Mouse (Mus musculus) CD8-positive naive resting alpha-beta T cell, adult 2 months (primary cell): ENCODE measurements around the gene Limch1.

Source experiments
- DNase-seq, 2 experiments: peaks; one replicate each; pipeline ENCODE4 v3.0.0; 2022; ENCODE audit warnings: low read depth in 2 of 2, low spot score in 2 of 2

The Limch1 gene

GRCm38 (mm10) chr5:66745996-66746681 lies 512 bp downstream of the Limch1 start:
- DNase-seq: no peak

- DNase-seq: no peak
Observed at GRCm38 (mm10) chr5:66746761-66747160, 1.1 kb downstream of the Limch1 start.

- DNase-seq: no peak
Observed at GRCm38 (mm10) chr5:66747761-66748430, 2.3 kb downstream of the Limch1 start.

GRCm38 (mm10) chr5:66748448-66749115 lies 3.0 kb downstream of the Limch1 start:
- no peak for DNase-seq

- no peak for DNase-seq
Observed at GRCm38 (mm10) chr5:66750641-66751040, 5.0 kb downstream of the Limch1 start.

- no peak for DNase-seq
Observed at GRCm38 (mm10) chr5:66751332-66751980, 5.8 kb downstream of the Limch1 start.

- no peak for DNase-seq
Observed at GRCm38 (mm10) chr5:66753620-66754019, 8.0 kb downstream of the Limch1 start.

GRCm38 (mm10) chr5:66756821-66757705 lies 11.4 kb downstream of the Limch1 start:
- no peak for DNase-seq

- no peak for DNase-seq
Observed at GRCm38 (mm10) chr5:66757706-66758237, 12.1 kb downstream of the Limch1 start.

GRCm38 (mm10) chr5:66759354-66759753 lies 13.7 kb downstream of the Limch1 start:
- no peak for DNase-seq

- DNase-seq: no peak
Observed at GRCm38 (mm10) chr5:66760747-66761146, 15.1 kb downstream of the Limch1 start.

- no peak for DNase-seq
Observed at GRCm38 (mm10) chr5:66762006-66762405, 16.4 kb downstream of the Limch1 start.

GRCm38 (mm10) chr5:66764129-66764528 lies 18.5 kb downstream of the Limch1 start:
- DNase-seq: no peak

- no peak for DNase-seq
Observed at GRCm38 (mm10) chr5:66765911-66766310, 20.3 kb downstream of the Limch1 start.

- no peak for DNase-seq
Observed at GRCm38 (mm10) chr5:66768034-66768433, 22.4 kb downstream of the Limch1 start.

- DNase-seq: no peak
Observed at GRCm38 (mm10) chr5:66769070-66769469, 23.4 kb downstream of the Limch1 start.

GRCm38 (mm10) chr5:66769558-66769957 lies 23.9 kb downstream of the Limch1 start:
- no peak for DNase-seq

GRCm38 (mm10) chr5:66777999-66778710 lies 32.5 kb downstream of the Limch1 start:
- DNase-seq: no peak

GRCm38 (mm10) chr5:66780371-66780770 lies 34.7 kb downstream of the Limch1 start:
- DNase-seq: no peak

GRCm38 (mm10) chr5:66781507-66781906 lies 35.9 kb downstream of the Limch1 start:
- no peak for DNase-seq
